Mouse (Mus musculus): ENCODE measurements at regions not wholly inside any gene's neighbourhood (a gene's known extent, or its start where the extent isn't known, plus 50 kb on each side); places are given as distances from the start of the nearest gene placed in this dataset.

- no peak for DNase-seq (ENCODE audit: low read depth, low spot score)
Measured at GRCm38 (mm10) chr10:67607297-67608032, 58.7 kb upstream of the Ado start.

- DNase-seq (ENCODE audit: low read depth, low spot score), result no peak
Measured at GRCm38 (mm10) chr10:67606739-67607138, 58.0 kb upstream of the Ado start.

GRCm38 (mm10) chr10:67599390-67599789 is 50.6 kb upstream of the Ado start:
- DNase-seq (ENCODE audit: low read depth, low spot score), result peak; percentile 40

GRCm38 (mm10) chr10:67598590-67599047 is 49.9 kb upstream of the Ado start:
- no peak for DNase-seq (ENCODE audit: low read depth, low spot score)
